Mouse (Mus musculus): ENCODE results near the gene Myo18b.

Myo18b gene

DNA sequence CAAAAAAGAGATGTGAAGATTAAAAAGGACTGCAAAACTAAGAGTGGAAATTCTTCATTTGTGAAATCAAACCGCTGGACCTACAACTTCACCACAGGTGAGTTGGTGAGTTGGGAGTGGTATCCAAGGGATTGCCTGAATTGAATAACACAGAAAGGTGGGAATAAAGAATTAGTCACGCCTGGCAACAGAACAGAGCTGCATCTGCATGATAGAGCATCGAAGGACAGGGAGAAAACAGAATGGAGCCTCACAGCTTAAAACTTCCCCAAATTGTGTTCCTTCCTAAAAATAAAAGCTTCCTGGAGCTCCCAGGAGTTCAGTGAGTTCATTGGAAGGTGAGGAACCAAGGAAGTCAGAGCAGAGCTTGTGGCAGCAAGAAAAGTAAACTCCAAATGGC, 73.7 kb downstream of the Myo18b start:
- ATAC-seq (ENCODE audit: insufficient number of reproducible peaks, low FRiP score, low TSS enrichment), result no peak

DNA sequence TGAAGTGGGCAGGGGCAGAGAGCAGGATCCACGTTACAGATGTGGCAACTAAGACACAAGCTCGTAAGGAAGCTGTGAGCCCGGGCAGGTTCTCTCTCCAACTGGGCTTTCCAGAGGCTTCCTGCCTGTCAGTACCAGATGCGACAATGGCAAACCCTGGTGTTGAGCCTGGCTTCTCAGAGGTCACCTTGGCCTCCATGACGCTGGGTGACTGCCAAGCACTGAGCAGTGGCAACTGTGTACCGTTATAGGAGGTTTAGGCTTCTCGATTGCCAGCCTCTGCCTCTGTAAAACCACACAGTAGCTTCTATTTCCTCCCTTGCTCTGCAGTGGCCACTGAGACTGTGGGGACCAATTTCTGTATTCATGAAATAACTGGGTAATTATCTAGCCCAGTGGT, 81.1 kb downstream of the Myo18b start:
- ATAC-seq (ENCODE audit: insufficient number of reproducible peaks, low FRiP score, low TSS enrichment), result no peak

DNA sequence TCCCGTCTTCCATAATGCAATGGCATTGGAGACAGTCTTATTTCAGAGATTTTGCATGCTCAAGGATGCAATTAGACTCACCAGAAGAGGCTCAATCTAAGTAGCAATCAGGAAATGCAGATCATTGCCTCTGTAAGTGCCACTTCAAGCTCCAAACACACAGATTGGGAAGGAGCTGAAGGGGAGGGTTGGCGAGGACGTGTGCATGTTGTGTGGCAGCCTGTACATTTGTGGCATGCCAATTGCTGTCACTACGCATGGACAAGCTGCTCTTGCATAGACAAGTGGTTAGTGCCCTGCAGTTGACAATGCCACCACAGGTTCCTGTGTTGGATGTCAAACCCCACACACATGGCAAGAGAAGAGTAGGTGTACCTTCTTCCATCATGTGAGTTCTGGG, 88.5 kb downstream of the Myo18b start:
- no peak for ATAC-seq (ENCODE audit: insufficient number of reproducible peaks, low FRiP score, low TSS enrichment)

DNA sequence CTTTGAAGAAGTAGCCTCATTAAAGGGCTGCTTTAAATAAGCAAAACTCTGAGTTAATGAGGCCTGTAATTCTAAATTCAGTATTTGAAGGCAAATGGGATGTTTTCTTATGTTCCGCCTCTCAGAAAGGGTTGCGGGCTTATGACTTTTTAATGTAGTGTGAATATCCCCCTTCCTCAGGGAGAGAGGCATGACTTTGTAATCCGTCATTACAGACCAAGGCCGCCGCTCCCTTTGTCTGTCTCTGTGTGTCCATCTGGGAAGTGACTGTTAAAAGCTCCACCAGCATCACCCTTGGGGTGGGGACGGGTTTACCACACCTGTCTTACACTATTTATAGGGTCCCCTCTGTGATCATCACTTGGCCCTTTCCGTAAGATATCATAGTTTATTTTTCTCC, 100.1 kb downstream of the Myo18b start:
- no peak for ATAC-seq (ENCODE audit: insufficient number of reproducible peaks, low FRiP score, low TSS enrichment)

DNA sequence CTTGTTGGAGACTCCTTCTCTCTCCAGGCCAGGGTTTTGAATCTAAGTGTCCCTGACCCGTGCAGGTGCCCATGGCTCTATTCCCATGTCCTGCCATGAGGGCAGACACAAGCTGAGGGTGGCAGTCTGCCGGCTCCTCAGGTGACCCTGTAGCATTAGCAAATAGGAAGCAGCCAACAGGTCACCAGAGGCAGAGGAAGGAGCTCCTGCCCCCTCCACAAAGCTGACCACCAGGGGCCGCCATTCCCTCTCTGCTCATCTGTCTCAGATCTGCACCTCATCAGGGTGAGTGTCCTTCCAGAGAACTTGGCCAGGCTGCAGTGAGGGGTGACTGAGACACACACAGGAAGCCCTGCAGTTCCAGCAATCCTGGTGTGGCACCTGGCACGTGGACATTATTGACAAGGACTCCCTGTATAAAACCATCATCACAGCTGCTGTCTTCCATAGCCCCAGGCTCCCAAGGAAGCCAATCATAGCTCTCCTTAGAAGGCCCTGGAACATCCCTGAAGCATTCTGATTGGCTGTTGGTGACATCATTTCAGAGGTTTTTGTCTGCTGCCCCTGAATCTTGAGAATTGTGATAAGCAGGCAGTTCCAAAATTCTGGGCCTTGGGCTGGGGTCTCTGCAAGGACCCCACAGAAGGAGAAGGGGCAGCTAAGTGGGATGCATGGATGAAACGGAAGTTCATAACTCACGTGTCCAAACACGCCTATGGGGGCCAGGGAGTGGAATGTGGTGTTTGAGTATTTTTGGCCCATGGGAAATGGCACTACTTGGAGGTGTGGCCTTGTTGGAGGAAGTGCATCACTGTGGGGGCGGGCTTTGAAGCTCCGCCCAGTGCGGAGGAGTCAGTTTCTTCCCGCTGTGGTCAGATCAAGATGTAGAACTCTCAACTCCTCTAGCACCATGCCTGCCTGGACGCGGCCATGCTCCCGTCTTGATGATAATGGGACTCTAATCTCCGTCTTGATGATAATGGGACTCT, 104.1 kb downstream of the Myo18b start:
- no peak for ATAC-seq (ENCODE audit: insufficient number of reproducible peaks, low FRiP score, low TSS enrichment)

DNA sequence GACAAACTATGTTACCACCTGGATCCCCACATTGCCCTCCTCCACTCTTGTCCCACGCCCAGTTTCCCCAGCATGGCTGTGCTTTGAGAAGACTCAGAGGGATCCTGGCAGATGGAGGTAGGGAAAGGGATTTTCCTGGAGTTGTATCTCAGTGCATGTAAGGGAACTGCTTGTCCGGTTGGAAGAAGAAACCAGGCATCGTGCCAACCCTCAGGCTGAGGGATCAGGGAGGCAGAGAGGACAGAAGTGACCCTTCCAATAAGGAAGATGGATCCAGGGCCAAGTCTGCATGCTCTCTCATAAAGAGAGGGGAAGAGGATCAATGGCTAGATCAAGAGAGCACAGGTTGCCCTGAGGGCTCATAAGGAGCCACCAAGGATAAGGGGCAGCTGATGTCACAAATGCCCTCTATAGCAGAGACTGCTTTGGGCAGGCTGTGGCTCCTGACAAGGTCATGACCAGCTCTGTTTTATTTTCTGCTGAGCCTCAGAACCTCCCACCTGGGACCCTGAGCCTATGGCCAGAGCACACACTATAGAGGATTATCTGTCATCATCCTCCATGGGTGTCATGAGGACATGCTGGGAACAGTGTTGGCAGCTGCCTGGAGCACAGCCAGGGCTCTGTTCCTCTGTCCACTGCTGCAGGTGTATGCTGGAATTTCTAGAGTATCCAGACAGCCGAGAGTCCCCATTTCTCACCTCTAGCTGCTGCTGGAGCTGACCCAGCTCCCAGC, 105.6 kb downstream of the Myo18b start:
- no peak for ATAC-seq (ENCODE audit: insufficient number of reproducible peaks, low FRiP score, low TSS enrichment)

DNA sequence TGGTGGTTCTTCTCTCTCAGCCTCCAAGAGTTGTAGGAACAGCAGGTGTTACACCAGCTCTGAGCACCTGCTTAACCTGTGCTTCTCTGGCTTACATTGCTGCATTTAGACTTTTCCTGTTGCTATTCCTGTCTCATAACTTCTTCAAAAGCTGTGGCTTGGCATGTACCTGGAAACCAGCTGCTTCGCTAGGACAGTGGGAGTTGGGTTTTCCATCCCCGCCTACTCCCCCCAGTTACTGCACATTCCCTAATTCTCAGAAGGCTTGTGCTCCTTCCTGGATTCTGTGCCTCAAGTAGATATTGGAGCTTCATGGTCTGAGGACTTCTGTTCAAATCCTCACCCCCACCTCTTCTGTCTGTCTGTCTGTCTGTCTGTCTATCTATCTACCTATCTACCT, 107.7 kb downstream of the Myo18b start:
- ATAC-seq (ENCODE audit: insufficient number of reproducible peaks, low FRiP score, low TSS enrichment), result no peak

DNA sequence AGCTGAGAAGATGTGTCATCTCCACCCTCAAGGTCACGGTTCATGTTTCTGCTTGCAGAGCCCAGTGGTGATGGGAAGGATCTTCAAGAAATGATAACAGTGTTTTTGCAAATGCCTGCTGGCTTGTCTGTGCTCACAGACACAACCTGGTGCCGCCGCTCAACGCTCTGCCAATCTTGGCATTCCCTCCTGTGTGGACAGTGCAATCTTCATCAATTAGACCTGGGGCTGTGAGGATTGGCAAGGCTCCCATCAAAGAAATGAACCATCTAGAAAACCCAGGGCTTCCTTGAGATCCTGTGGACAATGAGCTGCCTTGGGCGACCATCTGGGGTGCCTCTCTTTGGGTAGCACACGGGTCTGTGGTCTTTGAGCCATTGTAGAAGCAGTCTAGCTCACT, 109.4 kb downstream of the Myo18b start:
- no peak for ATAC-seq (ENCODE audit: insufficient number of reproducible peaks, low FRiP score, low TSS enrichment)

DNA sequence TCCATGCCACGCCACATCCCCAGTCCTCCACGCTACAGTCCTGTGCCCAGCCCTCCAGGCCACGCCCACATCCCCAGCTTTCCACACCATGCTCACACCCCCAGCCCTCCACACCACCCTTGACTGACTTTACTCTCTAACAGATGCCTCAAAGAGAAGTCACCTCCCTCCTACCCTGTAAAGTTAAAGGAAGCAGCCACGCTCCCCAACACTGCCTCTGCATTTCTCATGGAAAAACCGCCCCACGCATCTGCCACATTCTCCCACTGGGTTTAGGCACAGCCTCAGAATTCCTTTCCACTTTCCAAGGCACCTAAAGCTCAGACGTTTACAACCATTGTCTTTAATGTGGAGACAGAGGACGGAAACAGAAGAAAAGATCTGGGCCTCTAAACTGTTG, 110.1 kb downstream of the Myo18b start:
- no peak for ATAC-seq (ENCODE audit: insufficient number of reproducible peaks, low FRiP score, low TSS enrichment)

DNA sequence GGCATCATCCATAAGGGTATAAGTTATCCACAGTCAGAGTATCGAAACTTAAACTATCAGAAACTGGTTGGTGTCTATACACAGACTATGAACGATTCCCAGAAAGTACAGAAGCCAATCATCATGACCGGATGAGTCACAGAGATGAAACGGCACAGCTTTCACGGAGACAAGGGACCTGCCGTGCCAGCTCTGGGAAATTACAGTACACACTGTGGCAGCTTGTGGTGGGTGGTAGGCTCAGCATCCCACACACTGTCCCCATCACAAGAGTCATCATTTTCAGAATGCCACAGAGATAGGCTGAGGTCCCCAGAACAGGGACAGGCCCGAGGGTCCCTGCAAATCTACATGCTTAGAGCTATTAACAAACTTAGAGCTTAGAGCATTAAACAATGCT, 114.4 kb downstream of the Myo18b start:
- no peak for ATAC-seq (ENCODE audit: insufficient number of reproducible peaks, low FRiP score, low TSS enrichment)

DNA sequence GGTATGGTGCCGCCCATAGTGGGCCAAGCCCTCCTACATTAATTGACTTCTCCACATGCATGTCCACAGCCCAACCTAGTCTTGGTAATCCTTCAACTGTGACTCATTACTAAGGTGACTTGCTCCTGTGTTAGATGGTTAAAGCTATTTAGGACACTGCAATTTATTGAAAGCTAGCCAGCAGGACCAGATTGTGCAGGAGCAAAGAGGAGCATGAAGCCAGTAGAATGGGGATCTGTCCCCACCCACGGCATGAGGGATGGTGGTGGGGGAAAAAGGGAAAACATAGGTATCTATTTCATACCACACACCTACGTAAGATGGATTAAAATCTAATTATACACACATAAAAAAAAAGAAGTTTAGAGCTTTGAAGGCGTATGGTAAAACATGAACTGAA, 114.9 kb downstream of the Myo18b start:
- no peak for ATAC-seq (ENCODE audit: insufficient number of reproducible peaks, low FRiP score, low TSS enrichment)

DNA sequence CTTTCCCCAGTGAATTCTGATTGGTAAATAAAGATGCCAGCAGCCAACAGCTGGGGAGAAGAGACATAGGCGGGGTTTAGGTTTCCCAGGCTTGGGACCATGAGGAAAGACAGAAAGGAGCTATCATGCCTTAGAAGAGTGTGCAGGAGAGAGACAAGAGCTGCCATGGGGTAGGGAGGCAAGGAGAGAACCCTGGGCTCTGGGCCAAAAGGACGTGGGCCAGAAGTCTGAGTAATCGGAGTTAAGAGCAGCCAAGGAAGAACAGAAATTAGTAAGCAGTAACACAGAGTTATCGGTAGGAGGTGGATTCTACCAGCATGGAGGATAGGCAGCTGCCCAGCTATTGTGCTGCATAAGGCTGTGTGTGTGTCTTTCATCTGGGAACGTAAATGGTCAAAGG, 115.8 kb downstream of the Myo18b start:
- ATAC-seq (ENCODE audit: insufficient number of reproducible peaks, low FRiP score, low TSS enrichment), result 0 out of 2 replicates have a peak, but pooled peaks have one; percentile 36

DNA sequence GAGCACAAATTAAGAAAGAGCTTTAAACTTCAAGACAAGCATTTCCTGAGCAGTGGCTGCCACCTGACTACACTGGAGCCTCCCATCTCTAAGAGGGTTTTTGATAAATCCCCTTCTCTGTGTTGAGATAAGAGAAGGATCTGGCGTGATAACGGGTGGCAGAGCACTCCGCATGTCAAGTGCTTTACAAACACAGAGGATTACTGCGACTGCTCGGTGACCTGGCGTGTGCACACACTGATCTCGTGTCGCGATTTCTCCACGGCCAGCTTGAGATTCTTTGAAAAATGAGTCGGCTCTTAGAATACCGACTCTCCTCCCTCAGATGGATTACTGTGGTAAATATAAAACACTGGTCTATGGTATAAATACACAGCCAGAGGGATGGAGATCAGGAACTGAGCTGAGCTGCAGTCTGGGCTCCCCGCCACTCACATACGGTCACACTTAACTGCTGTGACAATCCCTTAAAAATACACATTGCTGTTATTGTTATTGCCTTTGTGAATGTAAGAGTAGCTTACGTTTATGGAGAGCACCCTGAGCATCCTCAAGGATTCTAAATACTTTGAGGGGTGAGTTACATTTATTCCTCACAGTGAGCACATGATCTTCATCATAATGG, 119.3 kb downstream of the Myo18b start:
- no peak for ATAC-seq (ENCODE audit: insufficient number of reproducible peaks, low FRiP score, low TSS enrichment)

DNA sequence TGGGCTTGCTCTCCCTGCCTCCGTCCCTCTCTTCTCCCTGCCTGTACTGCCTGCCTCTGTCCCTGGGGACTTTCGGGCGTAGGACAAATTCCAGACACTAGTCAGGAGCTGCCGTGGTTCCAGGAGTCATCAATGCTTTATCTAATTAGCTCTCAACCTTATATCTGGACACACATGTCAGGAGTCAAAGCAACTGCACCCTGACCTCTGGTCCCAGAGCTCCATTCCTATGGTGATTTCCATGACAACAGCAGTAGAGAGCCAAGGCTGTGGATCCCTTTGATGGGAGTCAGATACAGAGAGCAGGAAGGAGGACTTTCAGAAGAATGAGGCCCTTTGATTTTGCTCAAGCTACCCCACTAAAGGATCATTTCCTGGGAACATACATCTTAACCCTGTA, 122.7 kb downstream of the Myo18b start:
- ATAC-seq (ENCODE audit: insufficient number of reproducible peaks, low FRiP score, low TSS enrichment), result no peak

DNA sequence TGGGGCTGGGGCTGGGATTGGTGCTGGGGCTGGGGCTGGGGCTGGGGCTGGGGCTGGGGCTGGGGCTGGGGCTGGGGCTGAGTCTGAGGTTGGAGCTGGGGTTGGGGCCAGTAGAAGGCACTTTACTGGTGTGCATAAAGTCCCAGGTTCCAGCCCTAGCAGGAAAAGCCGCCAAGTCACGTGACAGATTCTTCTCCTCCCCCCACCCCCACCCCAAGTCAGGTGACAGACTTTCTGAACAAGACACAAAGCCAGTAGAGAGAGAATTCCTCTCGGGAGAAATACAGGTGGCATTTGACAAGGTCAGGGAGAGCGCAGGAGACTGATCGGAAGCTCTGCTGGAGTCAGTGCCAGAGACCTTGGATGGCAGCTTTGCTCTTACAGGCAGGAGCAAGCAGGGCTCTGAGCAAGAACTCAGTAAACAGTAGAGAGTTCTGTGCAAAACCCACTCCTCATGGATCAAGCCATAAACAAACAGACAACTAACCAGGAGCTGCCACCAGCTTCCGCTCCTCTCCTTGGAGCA, 124.7 kb downstream of the Myo18b start:
- no peak for ATAC-seq (ENCODE audit: insufficient number of reproducible peaks, low FRiP score, low TSS enrichment)

DNA sequence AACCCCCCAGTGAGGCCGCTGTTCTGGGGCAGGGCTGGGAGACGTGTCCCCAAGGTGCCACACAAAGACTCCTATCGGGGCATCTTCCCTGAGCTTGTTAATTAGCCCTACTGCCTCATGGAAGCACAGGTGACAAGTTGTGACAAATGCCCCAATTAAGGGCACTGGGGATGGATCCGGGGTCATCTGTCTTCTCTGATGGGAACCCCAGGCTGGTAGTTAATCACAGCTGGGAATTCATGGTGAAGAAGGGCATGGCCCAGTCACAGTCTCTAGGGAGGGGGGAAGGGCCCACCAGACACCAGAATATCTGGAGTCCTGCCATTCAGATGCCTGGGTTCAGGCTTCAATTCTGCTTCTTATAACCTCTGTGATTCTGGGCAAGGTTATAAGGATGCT, 126.4 kb downstream of the Myo18b start:
- no peak for ATAC-seq (ENCODE audit: insufficient number of reproducible peaks, low FRiP score, low TSS enrichment)

DNA sequence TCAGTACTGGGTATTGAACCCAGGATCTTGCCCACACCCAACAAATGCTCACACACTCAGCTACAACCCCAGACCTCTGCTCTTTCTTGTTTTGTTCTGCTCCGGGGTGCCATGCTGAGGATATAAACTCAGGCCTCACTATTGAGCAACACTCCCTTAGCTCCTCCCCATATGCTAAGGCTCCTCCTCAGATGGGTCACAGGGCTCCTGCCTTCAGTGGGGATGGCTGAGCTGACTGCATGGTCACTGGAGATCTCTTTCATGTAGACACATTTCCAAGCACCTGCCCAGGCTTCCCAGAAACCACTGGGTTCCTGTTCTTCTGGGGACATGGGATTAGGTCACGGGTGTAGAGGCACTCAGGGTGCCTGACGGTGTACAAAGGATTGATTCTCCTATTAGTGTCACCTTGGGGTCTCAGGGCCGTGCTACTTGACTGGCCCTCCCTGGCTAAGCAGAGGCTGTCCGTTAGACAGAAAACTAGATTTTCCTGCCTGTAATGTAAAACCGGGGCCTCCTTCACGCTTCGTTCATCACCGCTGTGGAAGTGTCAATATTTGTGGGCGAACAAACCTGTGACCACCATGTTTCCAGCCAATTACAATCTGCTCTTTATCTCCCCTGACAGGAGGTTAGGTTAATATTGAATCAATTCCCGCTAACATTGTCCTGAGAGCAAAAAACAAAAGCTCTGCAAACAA, 127.0 kb downstream of the Myo18b start:
- no peak for ATAC-seq (ENCODE audit: insufficient number of reproducible peaks, low FRiP score, low TSS enrichment)

DNA sequence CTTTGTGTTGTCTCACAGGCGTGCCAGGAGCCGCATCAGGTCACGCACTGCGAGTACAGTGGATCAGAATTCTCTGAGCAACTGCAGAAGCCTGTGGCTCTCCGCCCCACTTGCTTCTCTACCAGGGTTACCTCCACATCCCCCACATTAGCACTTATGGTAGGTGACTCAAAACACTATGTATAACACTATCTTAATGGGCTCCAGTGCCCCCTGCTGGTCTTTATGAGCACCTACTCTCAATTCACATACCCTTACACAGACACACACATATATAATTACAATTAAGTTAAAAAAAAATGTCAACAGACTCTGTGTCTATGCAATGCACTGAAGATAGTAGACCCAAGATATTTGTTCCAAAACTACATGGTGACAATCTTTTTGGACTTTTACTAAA, 127.6 kb downstream of the Myo18b start:
- ATAC-seq (ENCODE audit: insufficient number of reproducible peaks, low FRiP score, low TSS enrichment), result no peak

DNA sequence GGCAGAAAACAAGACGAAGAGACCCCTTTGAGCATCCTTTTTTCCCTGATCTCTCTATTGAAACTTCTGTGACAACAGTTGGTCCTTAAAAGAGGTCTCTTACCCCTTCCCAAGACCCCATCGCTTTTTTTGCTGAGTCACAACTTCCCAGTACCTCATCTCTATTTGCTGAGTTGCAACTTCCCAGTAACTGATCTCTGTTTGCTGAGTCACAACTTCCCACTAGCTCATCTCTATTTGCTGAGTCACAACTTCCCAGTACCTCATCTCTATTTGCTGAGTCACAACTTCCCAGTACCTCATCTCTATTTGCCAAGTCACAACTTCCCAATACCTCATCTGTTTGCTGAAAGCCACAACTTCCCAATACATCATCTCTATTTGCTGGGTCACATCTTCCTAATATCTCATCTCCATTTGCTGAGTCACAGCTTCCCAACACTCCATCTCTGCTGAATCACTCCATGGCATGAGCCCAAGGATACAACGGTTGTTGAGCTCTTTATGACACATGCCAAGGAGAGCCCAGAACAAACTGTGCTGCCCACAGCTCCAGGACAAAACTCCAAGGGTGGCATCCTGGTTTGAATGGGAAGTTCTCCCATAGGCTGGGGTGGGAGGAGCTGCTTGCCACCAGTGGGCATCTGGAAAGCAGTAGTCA, 134.6 kb downstream of the Myo18b start:
- ATAC-seq (ENCODE audit: insufficient number of reproducible peaks, low FRiP score, low TSS enrichment), result no peak

DNA sequence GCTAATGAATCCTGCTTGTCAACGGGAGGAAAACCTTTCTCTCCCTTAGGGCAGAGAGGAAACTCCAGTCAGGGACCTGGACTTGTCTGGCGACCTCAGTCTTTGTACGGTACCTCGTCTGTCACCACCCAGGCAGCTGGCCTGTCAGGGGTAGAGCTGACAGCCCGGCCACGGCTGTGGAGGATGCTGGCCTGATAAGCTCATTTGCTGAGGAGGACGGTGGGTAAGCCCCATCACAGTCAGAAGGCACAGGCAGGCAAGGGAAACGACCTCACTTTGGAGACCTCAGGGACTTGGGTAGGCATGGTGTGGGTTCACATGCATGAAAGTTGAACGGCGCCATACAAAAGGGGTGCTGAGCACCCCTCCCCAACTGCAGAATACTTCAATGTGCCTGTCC, 140.6 kb downstream of the Myo18b start:
- no peak for ATAC-seq (ENCODE audit: insufficient number of reproducible peaks, low FRiP score, low TSS enrichment)
